Mouse (Mus musculus) neural tube, embryonic 14.5 days (tissue): ENCODE measurements around the gene Tbata. TPM values are rescaled to one million over a fixed set of nuclear protein-coding genes. Genes with fewer than 3 reads are reported as not detected.

Experiments
- ATAC-seq: fragments of 200-750 bp; cut with Nextera tagmentation; 2 replicates; pipeline ENCODE4 v1.8.0; 2017; ENCODE audit warnings: low read depth, mild to moderate bottlenecking, moderate TSS enrichment, moderate library complexity
- H3K27ac ChIP-seq: fragments of 300-500 bp; sonication (generic); 2 replicates; pipeline ENCODE4 v1.5.1; 2014; ENCODE audit warnings: low read depth, mild to moderate bottlenecking, control low read depth, low read length, moderate library complexity, mixed read lengths
- H3K27me3 ChIP-seq: fragments of 300-500 bp; sonication (generic); 2 replicates; pipeline ENCODE4 v1.6.1; 2014; ENCODE audit warnings: low read length; ENCODE audit not compliant: control insufficient read depth, insufficient read depth
- H3K36me3 ChIP-seq: fragments of 300-500 bp; sonication (generic); 2 replicates; pipeline ENCODE4 v1.6.1; 2014; ENCODE audit warnings: low read length, mixed read lengths; ENCODE audit not compliant: control insufficient read depth, insufficient read depth
- H3K4me1 ChIP-seq: fragments of 300-500 bp; sonication (generic); 2 replicates; pipeline ENCODE4 v1.6.1; 2014; ENCODE audit warnings: low read length; ENCODE audit not compliant: control insufficient read depth, insufficient read depth
- H3K4me2 ChIP-seq: fragments of 300-500 bp; sonication (generic); 2 replicates; pipeline ENCODE4 v1.6.1; 2014; ENCODE audit warnings: mild to moderate bottlenecking, low read depth, low read length, control low read depth
- H3K4me3 ChIP-seq: fragments of 300-500 bp; sonication (generic); 2 replicates; pipeline ENCODE4 v1.5.1; 2014; ENCODE audit warnings: low read depth, low read length, control low read depth, mixed read lengths
- H3K9ac ChIP-seq: fragments of 300-500 bp; sonication (generic); replicated peaks from 2 replicates; pipeline ENCODE4 v1.6.1; 2014; ENCODE audit warnings: low read depth, mild to moderate bottlenecking, control low read depth, low read length, mixed read lengths
- H3K9me3 ChIP-seq: fragments of 300-500 bp; sonication (generic); 2 replicates; pipeline ENCODE4 v1.6.1; 2016; ENCODE audit warnings: low read length; ENCODE audit not compliant: control insufficient read depth
- WGBS: fragments of 180-500 bp; shearing (Covaris S2); extraction: QIAGEN DNeasy Blood & Tissue Kit; methylation state at CpG from one replicate; pipeline ENCODE4 v1.1.7; 2014; 5-methylcytosine and 5-hydroxymethylcytosine counted together
- polyA plus RNA-seq: library from polyadenylated mRNA; unstranded; fragments of >200 nt; fragmentation: Nextera tagmentation; extraction: Ambion mirVana; gene quantifications from 2 replicates; pipeline ENCODE4 v1.2.1, GENCODE M21; 2014

Gene Tbata
- polyA plus RNA-seq, 1 experiment from 2014 or later: not detected

DNA sequence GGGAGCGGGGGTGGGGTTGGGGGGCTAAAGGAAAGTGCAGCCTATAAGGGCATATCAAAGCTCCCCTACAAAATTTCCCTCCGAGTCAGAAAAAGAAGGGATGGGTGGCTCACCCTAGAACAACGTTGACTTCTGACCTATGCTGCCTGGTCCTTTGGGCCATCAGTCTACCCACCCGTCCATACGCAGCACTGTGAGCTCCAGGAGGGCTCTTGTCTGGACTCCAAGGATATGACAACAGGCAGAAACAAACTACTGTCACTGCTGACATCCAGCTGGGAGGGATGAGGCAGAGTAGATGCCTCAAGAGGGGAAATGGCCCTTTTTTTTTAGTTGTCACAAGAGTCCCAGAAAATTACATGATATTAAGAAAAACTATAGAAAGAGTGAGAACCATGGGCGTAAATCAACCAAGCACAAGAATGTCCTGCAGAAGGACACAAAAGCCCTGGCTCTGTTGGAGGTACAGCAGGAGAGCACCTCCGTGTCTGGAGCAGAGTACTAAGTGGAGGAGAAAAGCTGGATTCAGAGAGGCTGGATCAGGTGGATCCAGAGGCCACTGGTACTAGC, 4.6 kb downstream of the Tbata start:
- 44% methylated on average over 7 of the region's 7 CpGs for WGBS
- no peak for ATAC-seq
- H3K9me3 ChIP-seq: no peaks in the 10 kb centered on the region
- no peaks in the 10 kb centered on the region for H3K36me3 ChIP-seq
- no peaks in the 10 kb centered on the region for H3K27me3 ChIP-seq
- no peaks in the 10 kb centered on the region for H3K4me1 ChIP-seq
- H3K4me2 ChIP-seq: no peak overlapping the region
- no peak overlapping the region for H3K9ac ChIP-seq
- H3K27ac ChIP-seq: no peak overlapping the region
- no peak overlapping the region for H3K4me3 ChIP-seq

DNA sequence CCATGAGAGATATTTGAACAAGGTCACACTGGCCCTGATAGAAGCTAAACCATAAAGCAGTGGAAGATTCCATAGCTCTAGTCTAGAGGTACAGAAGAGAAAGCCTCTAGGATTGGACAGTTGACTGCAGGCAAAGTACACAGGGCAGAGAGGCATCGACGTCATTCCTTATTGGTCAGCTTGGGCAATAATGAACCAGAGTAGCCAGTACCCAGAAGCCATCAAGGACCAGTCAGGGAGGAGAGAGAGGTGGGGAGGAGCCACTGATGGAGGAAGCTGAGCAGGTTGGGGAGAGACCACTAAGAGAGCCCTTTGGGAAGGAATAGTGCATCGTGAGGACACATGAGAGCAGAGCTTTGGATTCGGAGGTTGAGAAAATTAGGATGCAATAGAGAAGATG, 6.0 kb downstream of the Tbata start:
- 87% methylated on average over 4 of the region's 4 CpGs for WGBS
- no peak for ATAC-seq
- Histone ChIP-seq H3K4me2 (no peak overlapping the region), H3K27ac (no peak overlapping the region), H3K27me3 (no peaks in the 10 kb centered on the region), H3K9me3 (no peaks in the 10 kb centered on the region), H3K36me3 (no peaks in the 10 kb centered on the region), H3K4me1 (no peaks in the 10 kb centered on the region), H3K4me3 (no peak overlapping the region), H3K9ac (no peak overlapping the region)

DNA sequence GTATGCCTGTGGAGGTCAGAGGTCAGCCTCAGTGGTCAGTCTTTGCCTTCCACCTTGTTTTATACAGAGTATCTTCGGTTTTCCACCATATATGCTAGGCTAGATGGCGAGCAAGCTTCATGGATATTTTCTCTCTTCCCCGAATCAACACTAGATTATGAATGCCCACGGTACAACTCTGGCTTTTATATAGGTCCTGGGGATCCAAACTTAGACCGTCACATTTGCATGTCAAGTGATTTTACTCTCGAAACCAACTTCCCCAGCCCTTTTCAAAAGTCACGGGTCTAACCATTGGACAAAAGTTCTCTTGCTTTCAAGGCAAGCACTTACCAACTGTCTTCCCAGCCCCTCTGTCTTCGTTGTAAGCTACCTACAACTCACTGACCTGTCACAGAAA, 6.9 kb downstream of the Tbata start:
- WGBS: 91% methylated on average over 8 of the region's 8 CpGs
- Histone ChIP-seq H3K27me3 (no peaks in the 10 kb centered on the region), H3K4me3 (no peak overlapping the region), H3K36me3 (no peaks in the 10 kb centered on the region), H3K9ac (no peak overlapping the region), H3K4me2 (no peak overlapping the region), H3K4me1 (no peaks in the 10 kb centered on the region), H3K27ac (no peak overlapping the region), H3K9me3 (no peaks in the 10 kb centered on the region)
- no peak for ATAC-seq

DNA sequence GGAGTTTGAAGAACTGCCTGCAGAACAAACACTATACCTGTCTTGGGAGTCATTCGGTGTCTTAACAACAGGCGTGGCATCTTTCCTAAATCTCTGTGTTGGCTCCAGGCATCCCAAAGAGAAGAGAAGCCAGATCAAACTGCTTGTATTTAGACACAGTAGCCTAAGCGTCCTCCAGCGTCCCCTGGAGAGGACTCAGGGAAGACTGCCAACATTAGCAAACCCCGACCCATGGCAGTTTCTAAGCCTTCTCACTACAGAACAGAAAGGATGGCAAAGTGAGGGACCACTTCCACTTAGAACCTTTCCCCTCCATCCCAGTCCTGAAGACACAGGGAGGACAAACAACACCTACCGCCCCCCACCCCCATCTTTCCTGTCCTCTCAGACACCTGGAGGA, 8.2 kb downstream of the Tbata start:
- no peak overlapping the region for H3K27ac ChIP-seq
- no peaks in the 10 kb centered on the region for H3K9me3 ChIP-seq
- H3K4me1 ChIP-seq: no peaks in the 10 kb centered on the region
- WGBS: 77% methylated on average over 6 of the region's 6 CpGs
- ATAC-seq: no peak
- no peak overlapping the region for H3K4me2 ChIP-seq
- no peak overlapping the region for H3K4me3 ChIP-seq
- H3K9ac ChIP-seq: no peak overlapping the region
- H3K27me3 ChIP-seq: no peaks in the 10 kb centered on the region
- no peaks in the 10 kb centered on the region for H3K36me3 ChIP-seq

DNA sequence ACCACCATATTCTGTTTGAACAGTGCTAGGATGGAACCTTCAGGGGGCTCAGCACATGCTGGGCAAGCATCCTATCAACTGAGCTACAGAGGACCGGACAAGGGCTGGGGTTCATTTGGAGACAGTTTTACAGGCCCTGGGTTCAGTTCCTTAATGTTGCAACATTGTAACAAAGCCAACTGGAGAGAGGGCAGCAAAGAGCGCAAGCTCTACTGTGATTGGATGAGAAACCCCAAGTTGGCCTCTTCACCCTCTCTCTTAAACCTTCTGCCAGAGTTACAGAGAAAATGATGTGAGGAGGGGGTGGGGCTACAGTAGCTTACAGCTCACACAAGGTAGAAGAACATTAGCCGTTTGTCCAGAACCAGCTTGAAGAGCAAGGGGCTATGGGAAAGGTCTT, 15.2 kb downstream of the Tbata start:
- no peak for ATAC-seq
- WGBS: 80% methylated on average over 3 of the region's 3 CpGs

DNA sequence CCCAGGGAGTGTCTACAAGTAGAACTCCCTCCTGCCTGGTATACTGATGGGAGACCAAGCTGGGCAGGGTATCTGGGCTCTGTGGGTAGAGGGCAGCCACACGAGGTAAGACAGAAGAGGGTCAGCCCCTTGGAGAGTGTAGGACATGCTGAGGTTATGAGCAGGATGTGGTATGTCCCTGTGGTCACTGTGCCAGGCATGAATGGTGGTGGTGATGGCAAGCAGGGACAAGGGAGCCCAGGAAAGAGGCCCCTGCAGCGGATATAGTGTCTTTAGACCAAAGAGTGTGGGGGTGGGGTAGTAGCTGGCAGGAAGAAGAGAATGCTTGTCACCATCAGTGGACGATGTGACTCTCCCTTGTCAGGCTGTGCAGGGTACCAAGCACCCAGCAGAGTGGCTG, 16.3 kb downstream of the Tbata start:
- WGBS: 69% methylated on average over 3 of the region's 3 CpGs
- H3K27me3 ChIP-seq: no peaks in the 10 kb centered on the region
- ATAC-seq: no peak
- no peak overlapping the region for H3K27ac ChIP-seq
- H3K9ac ChIP-seq: no peak overlapping the region
- H3K36me3 ChIP-seq: no peaks in the 10 kb centered on the region
- H3K4me1 ChIP-seq: no peaks in the 10 kb centered on the region
- no peaks in the 10 kb centered on the region for H3K9me3 ChIP-seq
- H3K4me3 ChIP-seq: no peak overlapping the region
- H3K4me2 ChIP-seq: no peak overlapping the region

More for the DNA sequence above, 15.2 kb downstream of the Tbata start:
- H3K9me3 ChIP-seq: no peaks in the 10 kb centered on the region
- H3K36me3 ChIP-seq: no peaks in the 10 kb centered on the region
- no peak overlapping the region for H3K27ac ChIP-seq
- no peaks in the 10 kb centered on the region for H3K4me1 ChIP-seq
- H3K4me2 ChIP-seq: no peak overlapping the region
- no peaks in the 10 kb centered on the region for H3K27me3 ChIP-seq
- H3K9ac ChIP-seq: no peak overlapping the region
- H3K4me3 ChIP-seq: no peak overlapping the region

DNA sequence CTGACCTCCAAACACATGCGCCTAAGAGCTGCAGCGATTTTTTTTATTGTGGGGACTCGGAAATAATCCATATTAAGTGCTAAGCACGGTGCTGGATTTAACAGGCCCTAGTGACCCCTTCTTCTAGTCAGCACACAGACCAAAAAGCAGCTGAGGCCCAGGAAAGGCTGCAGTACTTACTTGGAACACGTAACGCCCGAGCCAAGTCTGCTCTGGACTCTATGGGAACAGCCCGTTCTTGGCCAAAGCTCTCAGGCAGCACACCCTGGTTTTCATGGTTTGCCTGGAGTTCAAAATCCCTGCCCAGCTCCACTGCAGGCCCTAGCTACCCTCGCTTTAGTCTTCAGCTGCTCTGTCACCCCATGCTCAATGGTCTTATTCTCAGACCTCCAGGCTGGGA, 22.9 kb downstream of the Tbata start:
- no peak overlapping the region for H3K4me2 ChIP-seq
- H3K9ac ChIP-seq: no peak overlapping the region
- no peak overlapping the region for H3K4me3 ChIP-seq
- H3K36me3 ChIP-seq: no peaks in the 10 kb centered on the region
- no peak for ATAC-seq
- no peak overlapping the region for H3K27ac ChIP-seq
- H3K27me3 ChIP-seq: no peaks in the 10 kb centered on the region
- no peaks in the 10 kb centered on the region for H3K4me1 ChIP-seq
- no peaks in the 10 kb centered on the region for H3K9me3 ChIP-seq
- 83% methylated on average over 9 of the region's 9 CpGs for WGBS

DNA sequence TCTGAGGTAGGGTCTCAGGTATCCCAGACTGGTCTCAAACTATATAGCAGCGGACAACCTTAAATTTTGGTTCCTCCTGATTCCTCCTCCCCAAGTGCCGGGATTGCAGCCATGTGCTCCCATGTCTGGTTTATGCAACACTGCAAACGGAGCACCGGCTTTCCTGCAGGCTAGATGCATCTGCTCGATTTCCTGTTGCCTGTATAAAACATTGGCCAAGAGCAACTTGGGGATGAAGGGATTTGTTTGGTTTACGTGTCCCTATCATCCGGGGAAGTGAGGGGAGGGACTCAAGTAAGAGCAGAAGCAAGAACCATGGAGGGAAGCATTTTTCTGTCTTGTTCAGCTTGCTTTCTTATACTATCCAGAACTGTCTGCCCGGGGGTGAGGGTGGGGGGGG, 23.5 kb downstream of the Tbata start:
- H3K9me3 ChIP-seq: no peaks in the 10 kb centered on the region
- no peaks in the 10 kb centered on the region; the same call in 1 of the 2 replicates for H3K4me1 ChIP-seq
- no peak overlapping the region for H3K4me3 ChIP-seq
- WGBS: 87% methylated on average over 8 of the region's 8 CpGs
- no peak for ATAC-seq
- no peak overlapping the region for H3K27ac ChIP-seq
- no peak overlapping the region for H3K9ac ChIP-seq
- no peak overlapping the region for H3K4me2 ChIP-seq
- H3K36me3 ChIP-seq: no peaks in the 10 kb centered on the region
- no peaks in the 10 kb centered on the region for H3K27me3 ChIP-seq

DNA sequence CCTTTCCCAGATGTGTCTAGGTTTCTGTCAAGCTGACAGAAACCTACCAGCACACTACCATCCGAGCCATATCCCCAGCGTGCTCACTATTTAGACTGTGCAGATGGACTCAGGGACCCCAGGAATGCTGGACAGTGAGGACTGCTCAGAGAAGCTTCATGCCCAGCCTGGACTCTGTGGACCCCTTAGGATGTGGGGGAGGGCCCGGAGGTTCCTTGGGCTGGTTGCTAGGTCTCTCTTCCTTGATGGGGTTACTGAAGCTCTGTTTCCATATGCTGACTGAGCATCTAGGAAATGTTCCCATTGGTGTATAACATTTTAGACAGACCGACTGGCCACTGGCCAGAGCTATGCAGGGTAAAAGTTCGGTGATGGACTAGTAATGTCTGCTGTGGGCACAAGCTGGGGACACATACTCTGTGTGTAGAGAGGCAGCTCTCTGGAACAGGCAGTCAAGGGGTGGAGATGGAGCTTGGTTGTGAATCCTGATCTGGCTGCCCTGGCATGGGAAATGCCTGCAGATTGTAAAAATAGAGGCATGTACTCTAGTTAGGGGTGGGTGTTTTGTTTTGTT, 24.1 kb downstream of the Tbata start:
- Histone ChIP-seq H3K4me3 (no peak overlapping the region), H3K36me3 (no peaks in the 10 kb centered on the region), H3K9ac (no peak overlapping the region), H3K4me1 (no peaks in the 10 kb centered on the region; the same call in 1 of the 2 replicates), H3K4me2 (no peak overlapping the region), H3K27me3 (no peaks in the 10 kb centered on the region), H3K27ac (no peak overlapping the region), H3K9me3 (no peaks in the 10 kb centered on the region)
- ATAC-seq: no peak
- 92% methylated on average over 5 of the region's 5 CpGs for WGBS
